Mouse (Mus musculus): ENCODE data around the gene Ttll13. TPM values are rescaled to one million over a fixed set of nuclear protein-coding genes. Genes with fewer than 3 reads are reported as not detected.

The Ttll13 gene
- polyA plus RNA-seq, 1 experiment from 2014 or later: 0.31 TPM

DNA sequence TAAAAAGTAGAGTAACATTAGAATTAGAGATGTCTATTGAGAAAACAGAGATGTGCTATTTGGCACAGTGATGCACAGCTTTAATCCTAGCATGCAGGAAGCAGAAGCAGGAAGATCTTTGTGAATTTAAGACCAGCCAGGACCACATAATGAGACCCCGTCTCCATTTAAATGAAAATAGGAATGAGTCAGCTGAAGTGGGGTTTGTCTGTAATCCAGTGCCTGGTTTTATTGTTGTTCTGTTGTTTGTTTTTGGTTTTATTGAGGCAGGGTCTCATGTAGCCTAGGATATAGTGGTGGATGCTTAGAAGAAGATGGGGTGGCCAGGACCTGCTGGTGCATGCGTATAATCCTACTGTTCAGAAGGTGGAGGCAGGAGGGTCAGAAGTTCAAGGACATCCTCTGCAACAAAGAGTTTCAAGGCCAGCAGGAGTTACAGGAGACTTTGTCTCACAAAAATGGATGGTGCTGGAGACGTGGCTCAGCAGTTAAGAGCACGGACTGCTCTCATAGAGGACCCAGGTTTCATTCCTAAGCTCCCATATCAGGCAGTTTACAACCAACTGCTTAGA is 24.9 kb upstream of the Ttll13 start:
- Histone ChIP-seq H3K36me3 (ENCODE audit: control insufficient read depth, insufficient read depth, low read length) (peaks cover 32% of the 10 kb centered on the region), H3K4me1 (ENCODE audit: control insufficient read depth, insufficient read depth, low read length) (no peaks in the 10 kb centered on the region), H3K9ac (ENCODE audit: low read depth, low read length) (no peak overlapping the region), H3K4me2 (no peak overlapping the region), H3K27ac (ENCODE audit: low read depth, low read length) (no peak overlapping the region), H3K27me3 (ENCODE audit: control insufficient read depth, insufficient read depth, low read length) (no peaks in the 10 kb centered on the region), H3K9me3 (replicated peaks; ENCODE audit: control insufficient read depth, low read length) (no peaks in the 10 kb centered on the region), H3K4me3 (ENCODE audit: low read depth, low read length) (no peak overlapping the region)
- no peak for ATAC-seq (replicated peaks; ENCODE audit: insufficient number of reproducible peaks, low FRiP score, low TSS enrichment)
- 82% methylated on average over 4 of the region's 4 CpGs for WGBS (ENCODE audit: insufficient replicate concordance)

DNA sequence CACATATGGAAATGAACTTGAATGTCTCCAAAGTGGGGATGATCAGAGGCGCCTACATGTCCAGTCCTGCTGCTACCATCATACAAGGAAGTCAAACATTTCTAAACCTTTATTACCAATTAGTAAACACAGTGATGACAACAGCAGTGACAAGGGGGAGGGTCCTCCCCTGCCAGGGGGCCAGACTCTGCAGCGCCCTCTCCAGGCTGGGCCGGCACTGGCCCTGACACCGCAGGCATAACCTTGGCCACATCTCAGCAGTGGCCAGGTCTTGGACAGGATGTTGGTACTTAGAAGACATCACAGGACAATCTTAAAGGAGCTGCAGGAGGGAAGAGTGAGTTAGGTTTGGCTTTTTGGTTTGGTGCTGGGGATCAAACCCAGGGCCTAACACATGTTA is 19.1 kb upstream of the Ttll13 start:
- no peaks in the 10 kb centered on the region for H3K27me3 ChIP-seq (ENCODE audit: control insufficient read depth, insufficient read depth, low read length)
- H3K4me1 ChIP-seq (ENCODE audit: control insufficient read depth, insufficient read depth, low read length): peaks cover 7% of the 10 kb centered on the region; the same call in 1 of the 2 replicates
- WGBS (ENCODE audit: insufficient replicate concordance): 95% methylated on average over 4 of the region's 4 CpGs
- H3K9me3 ChIP-seq (replicated peaks; ENCODE audit: control insufficient read depth, low read length): no peaks in the 10 kb centered on the region
- H3K4me2 ChIP-seq: no peak overlapping the region
- H3K27ac ChIP-seq (ENCODE audit: low read depth, low read length): no peak overlapping the region
- H3K9ac ChIP-seq (ENCODE audit: low read depth, low read length): no peak overlapping the region
- H3K36me3 ChIP-seq (ENCODE audit: control insufficient read depth, insufficient read depth, low read length): peaks cover 20% of the 10 kb centered on the region; the same call in 1 of the 2 replicates
- H3K4me3 ChIP-seq (ENCODE audit: low read depth, low read length): no peak overlapping the region
- ATAC-seq (replicated peaks; ENCODE audit: insufficient number of reproducible peaks, low FRiP score, low TSS enrichment): no peak

DNA sequence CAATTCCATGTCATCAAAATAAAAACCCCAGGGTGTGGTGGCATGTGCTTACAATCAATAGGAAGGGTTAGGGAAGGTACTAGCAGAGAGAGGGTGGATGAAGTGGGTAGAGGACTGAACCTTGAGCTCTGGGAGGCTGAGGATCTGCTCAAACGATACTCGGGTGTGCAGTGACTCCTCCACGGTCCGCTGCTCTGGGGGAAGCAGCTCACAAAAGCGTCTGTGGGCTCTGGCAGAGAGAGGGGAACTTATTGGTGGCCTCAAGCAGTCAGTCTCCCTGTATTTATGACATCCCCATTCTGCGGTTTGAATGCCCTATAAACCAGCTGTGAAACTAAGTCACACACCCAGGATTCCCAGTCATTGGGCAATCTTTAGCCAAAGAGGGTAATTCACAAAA is 16.0 kb upstream of the Ttll13 start:
- Histone ChIP-seq H3K9me3 (replicated peaks; ENCODE audit: control insufficient read depth, low read length) (no peaks in the 10 kb centered on the region), H3K4me3 (ENCODE audit: low read depth, low read length) (no peak overlapping the region), H3K36me3 (ENCODE audit: control insufficient read depth, insufficient read depth, low read length) (peaks cover 11% of the 10 kb centered on the region; the same call in 1 of the 2 replicates), H3K4me2 (no peak overlapping the region), H3K27me3 (ENCODE audit: control insufficient read depth, insufficient read depth, low read length) (no peaks in the 10 kb centered on the region), H3K4me1 (ENCODE audit: control insufficient read depth, insufficient read depth, low read length) (peaks cover 11% of the 10 kb centered on the region), H3K27ac (ENCODE audit: low read depth, low read length) (no peak overlapping the region), H3K9ac (ENCODE audit: low read depth, low read length) (no peak overlapping the region)
- WGBS (ENCODE audit: insufficient replicate concordance): 74% methylated on average over 6 of the region's 6 CpGs
- no peak for ATAC-seq (replicated peaks; ENCODE audit: insufficient number of reproducible peaks, low FRiP score, low TSS enrichment)

DNA sequence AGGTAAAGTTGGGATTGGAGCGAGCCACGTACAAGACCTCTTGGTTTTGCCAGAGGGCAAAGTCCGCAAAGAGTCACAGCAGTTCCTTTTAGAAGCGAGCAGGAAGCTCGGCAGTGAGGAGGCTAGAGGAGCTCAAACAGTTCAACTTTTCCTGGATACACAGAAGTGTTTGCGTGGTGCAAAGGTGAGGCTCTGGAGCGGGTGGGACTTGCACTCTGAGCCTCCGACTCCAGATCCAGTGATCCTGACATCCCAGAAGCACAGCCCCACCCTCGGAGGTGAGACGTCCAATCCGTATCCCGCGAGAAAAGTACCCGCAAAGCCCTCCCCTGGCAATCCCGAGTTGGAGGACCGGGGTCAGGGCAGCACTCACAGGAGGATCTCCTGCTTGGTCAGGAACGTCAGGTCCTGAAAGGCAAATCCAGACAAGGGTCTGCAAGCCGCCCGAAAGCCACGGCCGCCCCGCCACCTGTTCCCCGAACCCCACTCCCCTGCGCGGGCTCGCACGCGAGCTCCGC is 14.1 kb upstream of the Ttll13 start:
- peak overlapping the region; percentile 77 for H3K4me2 ChIP-seq
- 1% methylated on average over 29 of the region's 29 CpGs for WGBS (ENCODE audit: insufficient replicate concordance)
- peak; percentile 12; the same call in 1 of the 2 replicates for ATAC-seq (replicated peaks; ENCODE audit: insufficient number of reproducible peaks, low FRiP score, low TSS enrichment)
- H3K27me3 ChIP-seq (ENCODE audit: control insufficient read depth, insufficient read depth, low read length): no peaks in the 10 kb centered on the region
- H3K9ac ChIP-seq (ENCODE audit: low read depth, low read length): peak overlapping the region; percentile 52
- H3K4me1 ChIP-seq (ENCODE audit: control insufficient read depth, insufficient read depth, low read length): peaks cover 11% of the 10 kb centered on the region
- H3K4me3 ChIP-seq (ENCODE audit: low read depth, low read length): peak overlapping the region; percentile 78
- H3K9me3 ChIP-seq (replicated peaks; ENCODE audit: control insufficient read depth, low read length): no peaks in the 10 kb centered on the region
- peaks cover 4% of the 10 kb centered on the region; the same call in 1 of the 2 replicates for H3K36me3 ChIP-seq (ENCODE audit: control insufficient read depth, insufficient read depth, low read length)
- H3K27ac ChIP-seq (ENCODE audit: low read depth, low read length): peak overlapping the region; percentile 55

DNA sequence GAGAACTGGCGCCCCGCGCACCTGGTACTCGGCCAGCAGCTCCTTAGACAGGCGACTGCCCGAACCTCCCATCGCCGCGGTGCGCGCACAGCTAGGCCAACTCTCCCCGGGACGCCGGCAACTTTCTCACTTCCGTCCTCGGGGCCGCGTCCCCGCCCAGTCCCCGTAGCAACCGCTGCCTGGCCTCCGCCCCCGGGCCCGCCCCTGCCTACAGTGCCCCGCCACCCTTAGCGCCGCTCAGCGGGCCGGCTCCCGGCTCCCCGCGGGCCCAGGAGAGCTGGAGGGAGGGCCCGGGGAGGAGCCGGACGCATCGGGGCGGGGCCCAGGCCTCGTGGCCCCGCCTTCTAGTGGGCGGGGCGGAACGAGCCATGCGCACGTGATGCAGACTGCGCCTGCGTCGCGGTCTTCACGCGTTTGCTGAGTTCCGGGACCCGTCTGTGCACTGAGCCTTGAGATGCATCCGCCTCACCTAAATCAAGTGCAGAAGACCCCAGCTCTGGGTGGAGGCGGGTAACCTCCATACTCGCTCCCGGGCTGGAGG is 13.6 kb upstream of the Ttll13 start, which contains the start of the genes Cib1 and Gdpgp1:
TSS of gene Cib1 (minus strand) at position 325 of the 541 bp plus-strand sequence.
TSS of gene Gdpgp1 (plus strand) at position 377 of the 541 bp plus-strand sequence.
- Histone ChIP-seq H3K4me3 (ENCODE audit: low read depth, low read length) (peak within 1 kb of the TSS; percentile 78), H3K9ac (ENCODE audit: low read depth, low read length) (peak within 1 kb of the TSS; percentile 82), H3K27ac (ENCODE audit: low read depth, low read length) (peak within 1 kb of the TSS; percentile 55), H3K9me3 (replicated peaks; ENCODE audit: control insufficient read depth, low read length) (no peaks in the 10 kb centered on the region), H3K4me2 (peak within 1 kb of the TSS; percentile 77), H3K36me3 (ENCODE audit: control insufficient read depth, insufficient read depth, low read length) (peaks cover 2% of the 10 kb centered on the region; the same call in 1 of the 2 replicates), H3K4me1 (ENCODE audit: control insufficient read depth, insufficient read depth, low read length) (peaks cover 11% of the 10 kb centered on the region), H3K27me3 (ENCODE audit: control insufficient read depth, insufficient read depth, low read length) (no peaks in the 10 kb centered on the region)
- peak; percentile 100 for ATAC-seq (replicated peaks; ENCODE audit: insufficient number of reproducible peaks, low FRiP score, low TSS enrichment)
- under 1% methylated on average over 48 of the region's 56 CpGs for WGBS (ENCODE audit: insufficient replicate concordance)

DNA sequence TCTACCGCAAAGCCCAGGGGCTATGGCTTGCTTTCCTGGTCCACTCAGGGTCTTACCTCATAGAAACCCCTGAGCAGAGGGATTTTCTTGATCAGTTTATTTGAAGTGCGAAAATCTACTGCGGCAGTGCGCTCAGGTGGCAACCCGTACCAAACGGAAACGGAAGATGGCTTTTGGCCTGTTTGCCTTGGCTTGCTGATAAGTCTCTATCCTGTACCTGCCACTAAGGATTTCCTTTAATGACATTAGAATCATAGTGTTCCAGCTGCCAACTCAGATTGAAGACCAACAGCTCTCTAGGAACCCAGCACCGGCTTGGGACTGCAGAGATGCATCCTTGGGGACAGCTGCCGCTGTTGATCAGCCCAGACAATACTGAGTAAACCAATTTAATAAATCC is 12.4 kb upstream of the Ttll13 start:
- peak overlapping the region; percentile 77 for H3K4me2 ChIP-seq
- no peak for ATAC-seq (replicated peaks; ENCODE audit: insufficient number of reproducible peaks, low FRiP score, low TSS enrichment)
- H3K4me3 ChIP-seq (ENCODE audit: low read depth, low read length): no peak overlapping the region
- 66% methylated on average over 9 of the region's 9 CpGs for WGBS (ENCODE audit: insufficient replicate concordance)
- H3K27me3 ChIP-seq (ENCODE audit: control insufficient read depth, insufficient read depth, low read length): no peaks in the 10 kb centered on the region
- H3K36me3 ChIP-seq (ENCODE audit: control insufficient read depth, insufficient read depth, low read length): peaks cover 3% of the 10 kb centered on the region; the same call in 1 of the 2 replicates
- no peak overlapping the region; the same call in 1 of the 2 replicates for H3K9ac ChIP-seq (ENCODE audit: low read depth, low read length)
- peaks cover 11% of the 10 kb centered on the region for H3K4me1 ChIP-seq (ENCODE audit: control insufficient read depth, insufficient read depth, low read length)
- H3K27ac ChIP-seq (ENCODE audit: low read depth, low read length): no peak overlapping the region
- no peaks in the 10 kb centered on the region for H3K9me3 ChIP-seq (replicated peaks; ENCODE audit: control insufficient read depth, low read length)

DNA sequence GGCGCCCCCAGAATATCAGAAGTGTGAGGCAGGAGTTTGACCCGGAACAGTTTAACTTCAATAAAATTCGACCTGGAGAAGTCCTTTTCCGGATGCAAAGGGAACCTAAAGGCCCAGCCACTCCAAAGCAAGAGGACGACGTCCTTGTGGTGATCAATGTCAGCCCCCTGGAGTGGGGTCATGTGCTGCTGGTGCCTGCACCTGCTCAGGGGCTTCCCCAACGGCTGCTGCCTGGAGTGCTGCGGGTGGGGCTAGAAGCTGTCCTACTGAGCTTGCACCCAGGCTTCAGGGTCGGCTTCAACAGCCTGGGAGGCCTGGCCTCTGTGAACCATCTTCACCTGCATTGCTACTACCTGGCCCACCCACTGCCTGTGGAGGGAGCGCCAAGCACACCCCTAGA is 7.6 kb upstream of the Ttll13 start:
- WGBS (ENCODE audit: insufficient replicate concordance): 85% methylated on average over 10 of the region's 10 CpGs

DNA sequence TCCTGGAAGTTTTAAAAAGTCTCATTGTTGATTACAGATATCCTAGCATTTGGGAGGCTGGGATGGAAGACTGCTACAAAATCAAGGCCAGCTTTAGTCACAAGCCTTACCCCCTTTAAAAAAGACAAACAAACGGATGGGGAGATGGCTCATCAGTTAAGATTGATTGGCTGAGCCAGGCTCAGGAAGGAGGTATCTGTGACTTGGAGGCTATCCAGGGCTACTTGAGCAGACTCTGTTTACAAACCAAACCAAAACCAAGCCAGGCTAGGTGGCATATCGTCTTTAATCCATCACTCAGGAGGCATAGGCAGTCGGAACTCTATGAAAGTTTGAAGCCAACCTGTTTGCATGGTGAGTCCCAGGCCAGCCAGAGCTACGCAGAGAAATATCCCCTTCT is 4.5 kb upstream of the Ttll13 start:
- Histone ChIP-seq H3K4me1 (ENCODE audit: control insufficient read depth, insufficient read depth, low read length) (peaks cover 2% of the 10 kb centered on the region; the same call in 1 of the 2 replicates), H3K4me2 (no peak overlapping the region), H3K9me3 (replicated peaks; ENCODE audit: control insufficient read depth, low read length) (no peaks in the 10 kb centered on the region), H3K4me3 (ENCODE audit: low read depth, low read length) (no peak overlapping the region), H3K9ac (ENCODE audit: low read depth, low read length) (no peak overlapping the region), H3K27ac (ENCODE audit: low read depth, low read length) (no peak overlapping the region), H3K36me3 (ENCODE audit: control insufficient read depth, insufficient read depth, low read length) (peaks cover 10% of the 10 kb centered on the region; the same call in 1 of the 2 replicates), H3K27me3 (ENCODE audit: control insufficient read depth, insufficient read depth, low read length) (no peaks in the 10 kb centered on the region)
- no peak for ATAC-seq (replicated peaks; ENCODE audit: insufficient number of reproducible peaks, low FRiP score, low TSS enrichment)
- 72% methylated on average over 4 of the region's 4 CpGs for WGBS (ENCODE audit: insufficient replicate concordance)

More for the DNA sequence above, 7.6 kb upstream of the Ttll13 start:
- Histone ChIP-seq H3K4me2 (no peak overlapping the region), H3K4me3 (ENCODE audit: low read depth, low read length) (no peak overlapping the region), H3K9me3 (replicated peaks; ENCODE audit: control insufficient read depth, low read length) (no peaks in the 10 kb centered on the region), H3K9ac (ENCODE audit: low read depth, low read length) (no peak overlapping the region), H3K4me1 (ENCODE audit: control insufficient read depth, insufficient read depth, low read length) (peaks cover 6% of the 10 kb centered on the region; the same call in 1 of the 2 replicates), H3K27me3 (ENCODE audit: control insufficient read depth, insufficient read depth, low read length) (no peaks in the 10 kb centered on the region), H3K36me3 (ENCODE audit: control insufficient read depth, insufficient read depth, low read length) (peaks cover 10% of the 10 kb centered on the region; the same call in 1 of the 2 replicates), H3K27ac (ENCODE audit: low read depth, low read length) (no peak overlapping the region)
- ATAC-seq (replicated peaks; ENCODE audit: insufficient number of reproducible peaks, low FRiP score, low TSS enrichment): no peak

All from heart, embryonic 11.5 days (tissue).